Mouse (Mus musculus): Measurements from ENCODE around the gene Mapt.

GRCm38 (mm10) chr11:104233574-104234206, 2.5 kb downstream of the Mapt start:
- TF ChIP-seq CTCF (IDR thresholded peaks at IDR 0.05; ENCODE audit: control insufficient read depth, insufficient read depth, low read length) (no peak), POLR2A (IDR thresholded peaks at IDR 0.05; ENCODE audit: borderline replicate concordance, control insufficient read depth, low read depth, low read length) (no peak)
